Mouse (Mus musculus): ENCODE measurements at regions not wholly inside any gene's neighbourhood (a gene's known extent, or its start where the extent isn't known, plus 50 kb on each side); places are given as distances from the start of the nearest gene placed in this dataset.

- no peaks in the 10 kb centered on the region for H3K36me3 ChIP-seq (ENCODE audit: control insufficient read depth, insufficient read depth, low read length)
- no peak for ATAC-seq
- H3K4me2 ChIP-seq (ENCODE audit: low read length) = no peak overlapping the region
- no peak overlapping the region for H3K9ac ChIP-seq (ENCODE audit: low read depth, low read length)
- no peaks in the 10 kb centered on the region for H3K4me1 ChIP-seq (ENCODE audit: control insufficient read depth, insufficient read depth, low read length)
- H3K27ac ChIP-seq (ENCODE audit: low read length) = no peak overlapping the region
- no peak overlapping the region for H3K4me3 ChIP-seq (ENCODE audit: low read depth, low read length)
- H3K9me3 ChIP-seq (replicated peaks; ENCODE audit: control insufficient read depth, low read length, poor library complexity, severe bottlenecking) = no peaks in the 10 kb centered on the region
- 78% methylated on average over 4 of the region's 4 CpGs for WGBS
- H3K27me3 ChIP-seq (ENCODE audit: control insufficient read depth, insufficient read depth, low read depth, low read length) = no peaks in the 10 kb centered on the region
These were observed 217.4 kb downstream of the Speer2 start for GRCm38 (mm10) chr16:69646156-69646555.

- H3K4me2 ChIP-seq (ENCODE audit: low read length) = no peak overlapping the region
- no peak for ATAC-seq
- no peak overlapping the region for H3K9ac ChIP-seq (ENCODE audit: low read depth, low read length)
- H3K27me3 ChIP-seq (ENCODE audit: control insufficient read depth, insufficient read depth, low read depth, low read length) = no peaks in the 10 kb centered on the region
- no peak overlapping the region for H3K4me3 ChIP-seq (ENCODE audit: low read depth, low read length)
- no peaks in the 10 kb centered on the region for H3K4me1 ChIP-seq (ENCODE audit: control insufficient read depth, insufficient read depth, low read length)
- no peaks in the 10 kb centered on the region for H3K36me3 ChIP-seq (ENCODE audit: control insufficient read depth, insufficient read depth, low read length)
- no peak overlapping the region for H3K27ac ChIP-seq (ENCODE audit: low read length)
- no peaks in the 10 kb centered on the region for H3K9me3 ChIP-seq (replicated peaks; ENCODE audit: control insufficient read depth, low read length, poor library complexity, severe bottlenecking)
These were observed 255.8 kb downstream of the Speer2 start for GRCm38 (mm10) chr16:69607736-69608135.

- Histone ChIP-seq H3K4me1 (ENCODE audit: control insufficient read depth, insufficient read depth, low read length) (no peaks in the 10 kb centered on the region; the same call in 1 of the 2 replicates), H3K27ac (ENCODE audit: low read length) (peak overlapping the region; percentile 10; the same call in 1 of the 2 replicates), H3K4me2 (ENCODE audit: low read length) (no peak overlapping the region), H3K36me3 (ENCODE audit: control insufficient read depth, insufficient read depth, low read length) (no peaks in the 10 kb centered on the region), H3K9me3 (replicated peaks; ENCODE audit: control insufficient read depth, low read length, poor library complexity, severe bottlenecking) (no peaks in the 10 kb centered on the region), H3K27me3 (ENCODE audit: control insufficient read depth, insufficient read depth, low read depth, low read length) (no peaks in the 10 kb centered on the region), H3K4me3 (ENCODE audit: low read depth, low read length) (no peak overlapping the region), H3K9ac (ENCODE audit: low read depth, low read length) (no peak overlapping the region)
- ATAC-seq = no peak
- WGBS = 74% methylated on average over 3 of the region's 3 CpGs
These were observed 262.6 kb downstream of the Speer2 start for GRCm38 (mm10) chr16:69600978-69601377.

- ATAC-seq = peak; percentile 80
- H3K4me2 ChIP-seq (ENCODE audit: low read length) = no peak overlapping the region
- no peaks in the 10 kb centered on the region for H3K4me1 ChIP-seq (ENCODE audit: control insufficient read depth, insufficient read depth, low read length)
- H3K36me3 ChIP-seq (ENCODE audit: control insufficient read depth, insufficient read depth, low read length) = no peaks in the 10 kb centered on the region
- H3K9ac ChIP-seq (ENCODE audit: low read depth, low read length) = no peak overlapping the region
- no peaks in the 10 kb centered on the region for H3K9me3 ChIP-seq (replicated peaks; ENCODE audit: control insufficient read depth, low read length, poor library complexity, severe bottlenecking)
- H3K27me3 ChIP-seq (ENCODE audit: control insufficient read depth, insufficient read depth, low read depth, low read length) = no peaks in the 10 kb centered on the region
- H3K27ac ChIP-seq (ENCODE audit: low read length) = no peak overlapping the region
- no peak overlapping the region for H3K4me3 ChIP-seq (ENCODE audit: low read depth, low read length)
These were observed 286.3 kb downstream of the Speer2 start for GRCm38 (mm10) chr16:69577205-69577604.

GRCm38 (mm10) chr16:69568189-69568588 is 295.4 kb downstream of the Speer2 start:
- no peak overlapping the region for H3K4me2 ChIP-seq (ENCODE audit: low read length)
- H3K4me1 ChIP-seq (ENCODE audit: control insufficient read depth, insufficient read depth, low read length) = no peaks in the 10 kb centered on the region
- no peaks in the 10 kb centered on the region for H3K9me3 ChIP-seq (replicated peaks; ENCODE audit: control insufficient read depth, low read length, poor library complexity, severe bottlenecking)
- no peak overlapping the region for H3K27ac ChIP-seq (ENCODE audit: low read length)
- no peak overlapping the region for H3K9ac ChIP-seq (ENCODE audit: low read depth, low read length)
- no peaks in the 10 kb centered on the region for H3K36me3 ChIP-seq (ENCODE audit: control insufficient read depth, insufficient read depth, low read length)
- no peaks in the 10 kb centered on the region for H3K27me3 ChIP-seq (ENCODE audit: control insufficient read depth, insufficient read depth, low read depth, low read length)
- 61% methylated on average over 3 of the region's 3 CpGs for WGBS
- no peak for ATAC-seq
- H3K4me3 ChIP-seq (ENCODE audit: low read depth, low read length) = no peak overlapping the region

GRCm38 (mm10) chr16:69567420-69568179 is 295.9 kb downstream of the Speer2 start:
- no peaks in the 10 kb centered on the region for H3K9me3 ChIP-seq (replicated peaks; ENCODE audit: control insufficient read depth, low read length, poor library complexity, severe bottlenecking)
- H3K4me1 ChIP-seq (ENCODE audit: control insufficient read depth, insufficient read depth, low read length) = no peaks in the 10 kb centered on the region
- ATAC-seq = peak; percentile 86
- no peaks in the 10 kb centered on the region for H3K36me3 ChIP-seq (ENCODE audit: control insufficient read depth, insufficient read depth, low read length)
- H3K27me3 ChIP-seq (ENCODE audit: control insufficient read depth, insufficient read depth, low read depth, low read length) = no peaks in the 10 kb centered on the region
- H3K27ac ChIP-seq (ENCODE audit: low read length) = no peak overlapping the region
- H3K4me2 ChIP-seq (ENCODE audit: low read length) = no peak overlapping the region
- 58% methylated on average over 2 of the region's 2 CpGs for WGBS
- H3K9ac ChIP-seq (ENCODE audit: low read depth, low read length) = no peak overlapping the region
- H3K4me3 ChIP-seq (ENCODE audit: low read depth, low read length) = no peak overlapping the region
